Mouse (Mus musculus): ENCODE data around the gene Lrmda. TPM values are rescaled to one million over a fixed set of nuclear protein-coding genes. Genes with fewer than 3 reads are reported as not detected.

Gene Lrmda
- total and polyA plus RNA-seq, 3 experiments = 5.1 to 5.9 TPM; not detected in 1

DNA sequence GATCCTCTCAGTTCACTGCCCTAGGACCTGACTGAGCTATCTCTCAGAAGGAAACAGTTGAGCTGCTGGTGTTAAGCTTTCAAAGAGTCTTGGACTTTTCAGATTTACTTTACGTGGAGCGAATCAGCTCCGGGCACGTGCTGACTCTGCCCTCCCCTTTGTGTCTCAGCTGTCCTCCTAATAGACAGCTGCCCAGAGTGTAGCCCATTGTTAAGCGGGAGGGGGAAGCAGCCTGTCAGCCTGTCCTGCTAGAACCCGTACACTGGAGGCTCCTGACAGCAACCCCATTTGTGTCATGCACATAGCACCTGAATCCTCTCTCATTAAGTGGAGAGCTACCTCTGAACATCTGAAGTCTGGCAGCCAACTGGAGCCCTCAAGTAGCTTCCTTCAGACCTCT lies 170.6 kb downstream of the Lrmda start:
- no peak for TF ChIP-seq BHLHE40 (IDR thresholded peaks at IDR 0.05; ENCODE audit: borderline replicate concordance, low read depth, low read length)
- no peak for TF ChIP-seq EP300 (IDR thresholded peaks at IDR 0.05; ENCODE audit: low read depth in 1 of 2, low read length in 2 of 2)
- TF ChIP-seq POLR2AphosphoS5 (IDR thresholded peaks at IDR 0.05; ENCODE audit: borderline replicate concordance, low read depth, low read length) = no peak
- TF ChIP-seq TCF12 (IDR thresholded peaks at IDR 0.05; ENCODE audit: low read depth, low read length) = no peak
- no peak for TF ChIP-seq HCFC1 (IDR thresholded peaks at IDR 0.05; ENCODE audit: low read depth, low read length)
- no peak for TF ChIP-seq MAX (IDR thresholded peaks at IDR 0.05; ENCODE audit: low read length)
- no peak for TF ChIP-seq ZC3H11A (IDR thresholded peaks at IDR 0.05; ENCODE audit: low read depth, low read length)
- no peak for TF ChIP-seq TAL1 (IDR thresholded peaks at IDR 0.05; ENCODE audit: low read length)
- TF ChIP-seq ELF1 (IDR thresholded peaks at IDR 0.05; ENCODE audit: low read depth, low read length) = no peak
- no peak for TF ChIP-seq POLR2A (IDR thresholded peaks at IDR 0.05; ENCODE audit: control insufficient read depth in 1 of 2, insufficient read depth in 1 of 2, low read depth in 1 of 2, low read length in 2 of 2, poor library complexity in 1 of 2)
- peaks cover 6 to 10% of the 10 kb centered on the region in 2 experiments for H3K4me1 ChIP-seq (ENCODE audit: control insufficient read depth in 1 of 2, insufficient read depth in 2 of 2, low read length in 2 of 2)
- H3K4me3 ChIP-seq (ENCODE audit: control insufficient read depth in 1 of 2, insufficient read depth in 1 of 2, low read depth in 2 of 2, low read length in 2 of 2) = no peak overlapping the region
- H3K9ac ChIP-seq (ENCODE audit: control insufficient read depth, low read depth, low read length, poor library complexity, severe bottlenecking) = no peak overlapping the region
- no peak for DNase-seq (ENCODE audit: low read depth, low spot score)
- H3K27ac ChIP-seq (ENCODE audit: control insufficient read depth, low read depth, low read length) = no peak overlapping the region
- peaks cover 0 to 9% of the 10 kb centered on the region in 2 experiments; a peak in 2 of 4 replicates for H3K36me3 ChIP-seq (ENCODE audit: control insufficient read depth in 1 of 2, insufficient read depth in 2 of 2, low read length in 2 of 2)
- no peaks in the 10 kb centered on the region for H3K79me2 ChIP-seq (ENCODE audit: control insufficient read depth, insufficient read depth, low read length, poor library complexity)
- H3K27me3 ChIP-seq (ENCODE audit: control insufficient read depth in 1 of 2, insufficient read depth in 2 of 2, low read length in 2 of 2) = no peaks in the 10 kb centered on the region
- no peaks in the 10 kb centered on the region for H3K9me3 ChIP-seq (replicated peaks; ENCODE audit: insufficient read depth, low read length)

DNA sequence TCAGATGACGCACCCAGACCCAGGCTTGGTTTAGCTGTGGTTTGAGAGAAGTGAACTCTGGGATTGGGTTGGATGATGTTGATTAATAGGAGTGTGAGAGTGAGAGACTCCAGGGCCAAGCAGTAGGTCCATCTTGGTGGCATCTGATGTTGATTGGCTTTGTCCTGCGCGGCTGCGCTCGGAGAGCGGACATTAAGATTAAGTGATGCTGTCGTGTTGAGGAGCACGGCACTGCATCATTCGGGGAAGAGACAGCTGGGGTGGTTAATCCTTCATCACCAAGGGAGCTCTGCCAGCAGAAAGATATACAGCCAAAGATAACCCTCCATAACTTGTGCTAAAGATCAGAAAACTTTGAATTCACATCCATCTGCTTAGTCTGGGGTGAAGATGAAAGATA lies 172.7 kb downstream of the Lrmda start:
- H3K9ac ChIP-seq (ENCODE audit: control insufficient read depth, low read depth, low read length, poor library complexity, severe bottlenecking) = no peak overlapping the region
- no peak overlapping the region for H3K27ac ChIP-seq (ENCODE audit: control insufficient read depth, low read depth, low read length)
- H3K9me3 ChIP-seq (replicated peaks; ENCODE audit: insufficient read depth, low read length) = no peaks in the 10 kb centered on the region
- no peaks in the 10 kb centered on the region for H3K79me2 ChIP-seq (ENCODE audit: control insufficient read depth, insufficient read depth, low read length, poor library complexity)
- H3K27me3 ChIP-seq (ENCODE audit: control insufficient read depth in 1 of 2, insufficient read depth in 2 of 2, low read length in 2 of 2) = no peaks in the 10 kb centered on the region
- H3K36me3 ChIP-seq (ENCODE audit: control insufficient read depth in 1 of 2, insufficient read depth in 2 of 2, low read length in 2 of 2) = no peaks in the 10 kb centered on the region
- TF ChIP-seq HCFC1 (IDR thresholded peaks at IDR 0.05; ENCODE audit: low read depth, low read length) (no peak), KAT2A (conservative IDR thresholded peaks at IDR 0.05; ENCODE audit: low read depth, low read length) (no peak), NELFE (IDR thresholded peaks at IDR 0.05; ENCODE audit: low read depth, low read length) (no peak), MAZ (IDR thresholded peaks at IDR 0.05; ENCODE audit: low read depth, low read length) (no peak), USF2 (IDR thresholded peaks at IDR 0.05; ENCODE audit: borderline replicate concordance in 1 of 2, insufficient read depth in 1 of 2, low read depth in 1 of 2, low read length in 2 of 2) (no peak), ZKSCAN1 (IDR thresholded peaks at IDR 0.05; ENCODE audit: low read depth, low read length) (no peak), RAD21 (IDR thresholded peaks at IDR 0.05; ENCODE audit: low read depth, low read length) (no peak), ZNF384 (IDR thresholded peaks at IDR 0.05; ENCODE audit: low read depth, low read length) (no peak), GABPA (IDR thresholded peaks at IDR 0.05; ENCODE audit: low read depth, low read length) (no peak), CHD2 (IDR thresholded peaks at IDR 0.05; ENCODE audit: low read length) (no peak), MXI1 (IDR thresholded peaks at IDR 0.05; ENCODE audit: low read depth, low read length) (no peak), RCOR1 (IDR thresholded peaks at IDR 0.05; ENCODE audit: low read depth, low read length) (no peak), GATA1 (IDR thresholded peaks at IDR 0.05; ENCODE audit: low read depth, low read length) (no peak), ETS1 (IDR thresholded peaks at IDR 0.05; ENCODE audit: low read depth, low read length) (no peak), MYB (IDR thresholded peaks at IDR 0.05; ENCODE audit: low read depth, low read length) (no peak), ZMIZ1 (IDR thresholded peaks at IDR 0.05; ENCODE audit: low read depth, low read length) (no peak)
- no peak overlapping the region for H3K4me3 ChIP-seq (ENCODE audit: control insufficient read depth in 1 of 2, insufficient read depth in 1 of 2, low read depth in 2 of 2, low read length in 2 of 2)
- DNase-seq (ENCODE audit: low read depth, low spot score) = no peak
- no peaks in the 10 kb centered on the region; a peak in 1 of 4 replicates for H3K4me1 ChIP-seq (ENCODE audit: control insufficient read depth in 1 of 2, insufficient read depth in 2 of 2, low read length in 2 of 2)
